Mouse (Mus musculus): ENCODE data around the gene Vmn2r15.

Gene Vmn2r15

DNA sequence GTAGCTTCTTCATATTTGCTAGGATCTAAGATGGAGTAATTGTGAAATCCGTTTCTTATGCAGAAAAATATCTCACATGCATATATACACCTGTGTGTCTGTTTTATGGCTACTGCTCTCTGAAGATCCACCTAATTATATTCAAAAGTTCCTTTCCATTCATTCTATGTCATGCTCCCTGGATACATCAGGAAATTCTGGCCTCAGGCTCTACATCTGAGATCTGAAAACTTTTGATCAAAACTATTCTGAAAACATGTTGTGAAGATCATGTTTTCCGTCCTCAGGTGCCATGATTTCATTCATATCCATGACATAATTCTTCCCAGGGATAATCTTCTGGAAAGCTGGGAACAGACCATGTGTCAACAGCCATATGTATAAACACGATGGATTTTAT, at the start of gene Vmn2r15:
Gene Vmn2r15, minus strand, starts transcription at position 101 of the 400 bp plus-strand sequence.
- CTCF ChIA-PET, result no interaction called here

GRCm38 (mm10) chr5:109329862-109330261, 32.4 kb upstream of the Vmn2r15 start, which contains the start of gene Vmn2r16:
Gene Vmn2r16, plus strand, starts transcription at chr5:109330162.
- ChIA-PET POLR2A (no interaction called here), CTCF (no interaction called here)

More for the DNA sequence above, at the start of gene Vmn2r15:
- POLR2A ChIA-PET, result no interaction called here

DNA sequence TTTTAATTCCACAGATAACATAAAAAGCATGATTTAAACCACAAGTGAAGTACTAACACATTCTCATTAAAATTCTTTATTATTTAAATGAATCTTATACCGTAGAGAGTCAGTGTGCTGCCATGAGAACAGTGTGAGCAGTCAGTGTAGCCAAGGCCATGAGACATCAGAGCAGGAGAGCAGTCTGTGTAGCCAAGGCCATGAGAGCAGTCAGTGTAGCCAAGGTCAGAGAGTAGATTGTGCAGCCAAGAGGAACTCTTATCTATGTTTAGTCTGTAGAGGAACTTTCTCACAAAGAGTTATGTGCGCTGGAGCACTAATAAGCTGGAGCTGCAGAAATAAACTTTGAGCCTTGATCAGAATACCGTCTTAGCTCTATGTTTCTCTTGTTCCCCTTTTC, 2.8 kb downstream of the Vmn2r15 start:
- CTCF ChIA-PET, result no interaction called here

More for the DNA sequence above, 2.8 kb downstream of the Vmn2r15 start:
- POLR2A ChIA-PET, result no interaction called here

All from embryonic stem cell, embryonic (primary cell).